Mouse (Mus musculus): Measurements from ENCODE around the gene Med18. TPM values are rescaled to one million over a fixed set of nuclear protein-coding genes. Genes with fewer than 3 reads are reported as not detected.
A peak's percentile ranks its signal among the peaks of the same experiment; 100 is the strongest.

Med18 gene
- polyA plus RNA-seq, 1 experiment from 2014 or later: 25.2 TPM

GRCm38 (mm10) chr4:132455146-132455545 is 8.6 kb downstream of the Med18 start:
- Histone ChIP-seq H3K27ac (replicated peaks; ENCODE audit: low read depth, low read length) (no peak overlapping the region), H3K4me3 (ENCODE audit: low read depth, low read length) (no peak overlapping the region), H3K9ac (replicated peaks; ENCODE audit: low read length) (no peak overlapping the region), H3K4me2 (ENCODE audit: low read depth, low read length) (no peak overlapping the region), H3K27me3 (ENCODE audit: control insufficient read depth, insufficient read depth, low read length) (no peaks in the 10 kb centered on the region), H3K9me3 (replicated peaks; ENCODE audit: control insufficient read depth, low read length) (no peaks in the 10 kb centered on the region), H3K36me3 (replicated peaks; ENCODE audit: control insufficient read depth, insufficient read depth, low read depth, low read length) (peaks cover 7% of the 10 kb centered on the region), H3K4me1 (ENCODE audit: control insufficient read depth, insufficient read depth, low read length) (no peaks in the 10 kb centered on the region)
- no peak for ATAC-seq (replicated peaks; ENCODE audit: insufficient number of reproducible peaks, low FRiP score, low TSS enrichment, low read depth)
- 84% methylated on average over 3 of the region's 3 CpGs for WGBS
- peak; percentile 22 for DNase-seq (ENCODE audit: low spot score)

GRCm38 (mm10) chr4:132454216-132454615 is 9.5 kb downstream of the Med18 start:
- Histone ChIP-seq H3K4me1 (ENCODE audit: control insufficient read depth, insufficient read depth, low read length) (no peaks in the 10 kb centered on the region), H3K9me3 (replicated peaks; ENCODE audit: control insufficient read depth, low read length) (no peaks in the 10 kb centered on the region), H3K27me3 (ENCODE audit: control insufficient read depth, insufficient read depth, low read length) (no peaks in the 10 kb centered on the region), H3K27ac (replicated peaks; ENCODE audit: low read depth, low read length) (no peak overlapping the region), H3K4me3 (ENCODE audit: low read depth, low read length) (no peak overlapping the region), H3K4me2 (ENCODE audit: low read depth, low read length) (no peak overlapping the region), H3K9ac (replicated peaks; ENCODE audit: low read length) (no peak overlapping the region), H3K36me3 (replicated peaks; ENCODE audit: control insufficient read depth, insufficient read depth, low read depth, low read length) (peaks cover 1% of the 10 kb centered on the region)
- DNase-seq (ENCODE audit: low spot score) (no peak), ATAC-seq (replicated peaks; ENCODE audit: insufficient number of reproducible peaks, low FRiP score, low TSS enrichment, low read depth) (no peak)
- 88% methylated on average over 6 of the region's 6 CpGs for WGBS

- H3K4me2 ChIP-seq (ENCODE audit: low read depth, low read length): no peak overlapping the region
- H3K27ac ChIP-seq (replicated peaks; ENCODE audit: low read depth, low read length): no peak overlapping the region
- H3K9ac ChIP-seq (replicated peaks; ENCODE audit: low read length): no peak overlapping the region
- H3K4me1 ChIP-seq (ENCODE audit: control insufficient read depth, insufficient read depth, low read length): no peaks in the 10 kb centered on the region
- H3K36me3 ChIP-seq (replicated peaks; ENCODE audit: control insufficient read depth, insufficient read depth, low read depth, low read length): no peaks in the 10 kb centered on the region
- H3K4me3 ChIP-seq (ENCODE audit: low read depth, low read length): no peak overlapping the region
- ATAC-seq (replicated peaks; ENCODE audit: insufficient number of reproducible peaks, low FRiP score, low TSS enrichment, low read depth) (no peak), DNase-seq (ENCODE audit: low spot score) (no peak)
- no peaks in the 10 kb centered on the region for H3K27me3 ChIP-seq (ENCODE audit: control insufficient read depth, insufficient read depth, low read length)
- H3K9me3 ChIP-seq (replicated peaks; ENCODE audit: control insufficient read depth, low read length): no peaks in the 10 kb centered on the region
- 96% methylated on average over 3 of the region's 3 CpGs for WGBS
These were observed 13.9 kb downstream of the Med18 start for GRCm38 (mm10) chr4:132449778-132450177.

- no peaks in the 10 kb centered on the region for H3K27me3 ChIP-seq (ENCODE audit: control insufficient read depth, insufficient read depth, low read length)
- no peak overlapping the region for H3K4me3 ChIP-seq (ENCODE audit: low read depth, low read length)
- ATAC-seq (replicated peaks; ENCODE audit: insufficient number of reproducible peaks, low FRiP score, low TSS enrichment, low read depth): no peak
- DNase-seq (ENCODE audit: low spot score): no peak
- H3K4me2 ChIP-seq (ENCODE audit: low read depth, low read length): no peak overlapping the region
- 84% methylated on average over 12 of the region's 12 CpGs for WGBS
- H3K9me3 ChIP-seq (replicated peaks; ENCODE audit: control insufficient read depth, low read length): no peaks in the 10 kb centered on the region
- H3K36me3 ChIP-seq (replicated peaks; ENCODE audit: control insufficient read depth, insufficient read depth, low read depth, low read length): no peaks in the 10 kb centered on the region
- H3K27ac ChIP-seq (replicated peaks; ENCODE audit: low read depth, low read length): no peak overlapping the region
- H3K4me1 ChIP-seq (ENCODE audit: control insufficient read depth, insufficient read depth, low read length): no peaks in the 10 kb centered on the region
- H3K9ac ChIP-seq (replicated peaks; ENCODE audit: low read length): no peak overlapping the region
These were observed 17.6 kb downstream of the Med18 start for GRCm38 (mm10) chr4:132446105-132446504.

GRCm38 (mm10) chr4:132444516-132444915 is 19.2 kb downstream of the Med18 start:
- Histone ChIP-seq H3K27me3 (ENCODE audit: control insufficient read depth, insufficient read depth, low read length) (no peaks in the 10 kb centered on the region), H3K4me2 (ENCODE audit: low read depth, low read length) (no peak overlapping the region), H3K4me1 (ENCODE audit: control insufficient read depth, insufficient read depth, low read length) (no peaks in the 10 kb centered on the region), H3K27ac (replicated peaks; ENCODE audit: low read depth, low read length) (no peak overlapping the region), H3K9me3 (replicated peaks; ENCODE audit: control insufficient read depth, low read length) (no peaks in the 10 kb centered on the region), H3K9ac (replicated peaks; ENCODE audit: low read length) (no peak overlapping the region), H3K36me3 (replicated peaks; ENCODE audit: control insufficient read depth, insufficient read depth, low read depth, low read length) (no peaks in the 10 kb centered on the region), H3K4me3 (ENCODE audit: low read depth, low read length) (no peak overlapping the region)
- WGBS: 87% methylated on average over 8 of the region's 8 CpGs
- ATAC-seq (replicated peaks; ENCODE audit: insufficient number of reproducible peaks, low FRiP score, low TSS enrichment, low read depth): no peak
- no peak for DNase-seq (ENCODE audit: low spot score)

- Histone ChIP-seq H3K4me1 (ENCODE audit: control insufficient read depth, insufficient read depth, low read length) (no peaks in the 10 kb centered on the region), H3K9me3 (replicated peaks; ENCODE audit: control insufficient read depth, low read length) (no peaks in the 10 kb centered on the region), H3K4me2 (ENCODE audit: low read depth, low read length) (no peak overlapping the region), H3K36me3 (replicated peaks; ENCODE audit: control insufficient read depth, insufficient read depth, low read depth, low read length) (no peaks in the 10 kb centered on the region), H3K4me3 (ENCODE audit: low read depth, low read length) (no peak overlapping the region), H3K27ac (replicated peaks; ENCODE audit: low read depth, low read length) (no peak overlapping the region), H3K9ac (replicated peaks; ENCODE audit: low read length) (no peak overlapping the region), H3K27me3 (ENCODE audit: control insufficient read depth, insufficient read depth, low read length) (no peaks in the 10 kb centered on the region)
- DNase-seq (ENCODE audit: low spot score) (no peak), ATAC-seq (replicated peaks; ENCODE audit: insufficient number of reproducible peaks, low FRiP score, low TSS enrichment, low read depth) (no peak)
- 48% methylated on average over 11 of the region's 11 CpGs for WGBS
These were observed 25.9 kb downstream of the Med18 start for GRCm38 (mm10) chr4:132437857-132438256.

- H3K4me1 ChIP-seq (ENCODE audit: control insufficient read depth, insufficient read depth, low read length): no peaks in the 10 kb centered on the region
- H3K4me3 ChIP-seq (ENCODE audit: low read depth, low read length): no peak overlapping the region
- no peaks in the 10 kb centered on the region for H3K27me3 ChIP-seq (ENCODE audit: control insufficient read depth, insufficient read depth, low read length)
- H3K4me2 ChIP-seq (ENCODE audit: low read depth, low read length): peak overlapping the region; percentile 25
- DNase-seq (ENCODE audit: low spot score): no peak
- no peak overlapping the region for H3K9ac ChIP-seq (replicated peaks; ENCODE audit: low read length)
- 14% methylated on average over 14 of the region's 14 CpGs for WGBS
- no peaks in the 10 kb centered on the region for H3K9me3 ChIP-seq (replicated peaks; ENCODE audit: control insufficient read depth, low read length)
- H3K36me3 ChIP-seq (replicated peaks; ENCODE audit: control insufficient read depth, insufficient read depth, low read depth, low read length): no peaks in the 10 kb centered on the region
- no peak for ATAC-seq (replicated peaks; ENCODE audit: insufficient number of reproducible peaks, low FRiP score, low TSS enrichment, low read depth)
- H3K27ac ChIP-seq (replicated peaks; ENCODE audit: low read depth, low read length): no peak overlapping the region
These were observed 30.9 kb downstream of the Med18 start for GRCm38 (mm10) chr4:132432717-132433372.

- Histone ChIP-seq H3K27me3 (ENCODE audit: control insufficient read depth, insufficient read depth, low read length) (no peaks in the 10 kb centered on the region), H3K27ac (replicated peaks; ENCODE audit: low read depth, low read length) (no peak overlapping the region), H3K36me3 (replicated peaks; ENCODE audit: control insufficient read depth, insufficient read depth, low read depth, low read length) (no peaks in the 10 kb centered on the region), H3K9ac (replicated peaks; ENCODE audit: low read length) (no peak overlapping the region), H3K4me1 (ENCODE audit: control insufficient read depth, insufficient read depth, low read length) (no peaks in the 10 kb centered on the region), H3K4me2 (ENCODE audit: low read depth, low read length) (no peak overlapping the region), H3K9me3 (replicated peaks; ENCODE audit: control insufficient read depth, low read length) (no peaks in the 10 kb centered on the region), H3K4me3 (ENCODE audit: low read depth, low read length) (no peak overlapping the region)
- ATAC-seq (replicated peaks; ENCODE audit: insufficient number of reproducible peaks, low FRiP score, low TSS enrichment, low read depth) (no peak), DNase-seq (ENCODE audit: low spot score) (no peak)
- WGBS: 58% methylated on average over 9 of the region's 9 CpGs
These were observed 35.6 kb downstream of the Med18 start for GRCm38 (mm10) chr4:132428022-132428542.
